Mouse (Mus musculus) C2C12 (cell line): ENCODE results near the gene Cdk5.

ENCODE experiments used
- CTCF ChIP-seq: IDR thresholded peaks from one replicate; pipeline ENCODE4 v1.5.1; 2011; ENCODE audit not compliant: control insufficient read depth, insufficient read depth, insufficient read length
- MAX ChIP-seq: IDR thresholded peaks from one replicate; pipeline ENCODE4 v1.6.1; 2011; ENCODE audit warnings: mild to moderate bottlenecking, control low read depth
- MYOD1 ChIP-seq: IDR thresholded peaks from one replicate; pipeline ENCODE4 v1.6.1; 2011; ENCODE audit warnings: low read depth; ENCODE audit not compliant: control insufficient read depth, insufficient read length
- MYOG ChIP-seq: IDR thresholded peaks from one replicate; pipeline ENCODE4 v1.6.1; 2011; ENCODE audit not compliant: control insufficient read depth, insufficient read length; ENCODE audit errors: extremely low read depth
- USF1 ChIP-seq: IDR thresholded peaks from one replicate; pipeline ENCODE4 v1.6.1; 2011; ENCODE audit warnings: low read depth, mild to moderate bottlenecking, control low read depth, moderate library complexity

DNA sequence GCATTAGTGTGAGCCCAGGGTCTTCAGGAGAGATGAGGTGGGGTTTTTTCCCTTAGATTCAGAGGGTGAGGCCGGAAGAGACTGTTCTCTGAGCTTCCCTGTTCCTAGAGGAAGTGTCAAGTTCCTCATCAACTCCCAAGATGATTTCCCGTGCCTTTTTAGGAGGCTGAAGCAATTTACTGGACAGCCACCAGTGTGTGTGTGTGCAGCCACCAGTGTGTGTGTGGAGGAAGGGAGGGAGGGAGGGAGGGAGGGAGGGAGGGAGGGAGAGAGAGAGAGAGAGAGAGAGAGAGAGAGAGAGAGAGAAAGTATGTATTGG lies 30.6 kb upstream of the Cdk5 start:
- TF ChIP-seq USF1: no peak
- no peak for TF ChIP-seq MAX
- TF ChIP-seq CTCF: no peak
- TF ChIP-seq MYOG: no peak
- no peak for TF ChIP-seq MYOD1
